Mouse (Mus musculus) CH12.LX (cell line): ENCODE measurements around the gene Mpzl1.

Experiments
- CTCF ChIP-seq, 2 experiments: IDR thresholded peaks in 1 of 2; conservative IDR thresholded peaks in 1 of 2; 2 replicates each; pipeline ENCODE4 v1.5.1; 2011 to 2012; ENCODE audit warnings: low read depth in 2 of 2, low read length in 2 of 2, improper control_type of control experiment in 1 of 2, inconsistent platforms in 1 of 2, mild to moderate bottlenecking in 1 of 2, moderate library complexity in 1 of 2
- KAT2A ChIP-seq: IDR thresholded peaks from 2 replicates; pipeline ENCODE4 v1.6.1; 2012; ENCODE audit warnings: low read length, improper control_type of control experiment, inconsistent platforms; ENCODE audit not compliant: insufficient replicate concordance
- ZNF384 ChIP-seq: IDR thresholded peaks from 2 replicates; pipeline ENCODE4 v1.6.1; 2012; ENCODE audit warnings: low read depth, low read length, improper control_type of control experiment, inconsistent platforms

- TF ChIP-seq ZNF384 (no peak), CTCF (conservative IDR thresholded peaks at IDR 0.05 in 1 of 2, IDR thresholded peaks at IDR 0.05 in 1 of 2; ENCODE audit: low read depth in 2 of 2, low read length in 2 of 2) (no peak), KAT2A (no peak)
Measured at GRCm38 (mm10) chr1:165661725-165662124, 27.4 kb upstream of the Mpzl1 start.
